Mouse (Mus musculus) liver, embryonic 15.5 days (tissue): Measurements from ENCODE around the gene Hs6st2. TPM values are rescaled to one million over a fixed set of nuclear protein-coding genes. Genes with fewer than 3 reads are reported as not detected.

Source experiments
- ATAC-seq: fragments of 200-750 bp; cut with Nextera tagmentation; 2 replicates; pipeline ENCODE4 v1.8.0; 2017; ENCODE audit warnings: moderate number of reproducible peaks, mild to moderate bottlenecking, moderate library complexity; ENCODE audit not compliant: insufficient read depth
- H3K27ac ChIP-seq: fragments of 300-500 bp; sonication (generic); replicated peaks from 2 replicates; pipeline ENCODE4 v1.5.1; 2015; ENCODE audit warnings: mild to moderate bottlenecking, inconsistent platforms
- H3K27me3 ChIP-seq: fragments of 300-500 bp; sonication (generic); 2 replicates; pipeline ENCODE4 v1.6.1; 2015; ENCODE audit warnings: mild to moderate bottlenecking, inconsistent platforms
- H3K36me3 ChIP-seq: fragments of 300-500 bp; sonication (generic); replicated peaks from 2 replicates; pipeline ENCODE4 v1.6.1; 2015; ENCODE audit warnings: moderate library complexity, mild to moderate bottlenecking, inconsistent platforms
- H3K4me1 ChIP-seq: fragments of 300-500 bp; sonication (generic); replicated peaks from 2 replicates; pipeline ENCODE4 v1.6.1; 2015; ENCODE audit warnings: inconsistent platforms
- H3K4me2 ChIP-seq: fragments of 300-500 bp; sonication (generic); 2 replicates; pipeline ENCODE4 v1.6.1; 2015; ENCODE audit warnings: moderate library complexity, mild to moderate bottlenecking, inconsistent platforms
- H3K4me3 ChIP-seq: fragments of 300-500 bp; sonication (generic); replicated peaks from 2 replicates; pipeline ENCODE4 v1.5.1; 2015; ENCODE audit warnings: mild to moderate bottlenecking, inconsistent platforms
- H3K9ac ChIP-seq: fragments of 300-500 bp; sonication (generic); 2 replicates; pipeline ENCODE4 v1.6.1; 2015; ENCODE audit warnings: moderate library complexity, mild to moderate bottlenecking, inconsistent platforms
- H3K9me3 ChIP-seq: fragments of 300-500 bp; sonication (generic); replicated peaks from 2 replicates; pipeline ENCODE4 v1.6.1; 2016; ENCODE audit warnings: inconsistent platforms
- WGBS: fragments of 180-500 bp; shearing (Covaris S2); methylation state at CpG from one replicate; pipeline ENCODE4 v1.1.7; 2015; ENCODE audit warnings: mixed read lengths; ENCODE audit not compliant: insufficient replicate concordance; 5-methylcytosine and 5-hydroxymethylcytosine counted together
- polyA plus RNA-seq: library from polyadenylated mRNA; unstranded; fragments of >200 nt; fragmentation: Nextera tagmentation; extraction: Ambion mirVana; gene quantifications from 2 replicates; pipeline ENCODE4 v1.2.1, GENCODE M21; 2015

The Hs6st2 gene
- 0.82 and 1.3 TPM in 2 replicates for polyA plus RNA-seq

- Histone ChIP-seq H3K4me2 (peak within 1 kb of the TSS; percentile 51), H3K9me3 (no peaks in the 10 kb centered on the region), H3K9ac (no peak within 1 kb of the TSS), H3K36me3 (no peaks in the 10 kb centered on the region), H3K4me3 (peak within 1 kb of the TSS; percentile 27), H3K4me1 (no peaks in the 10 kb centered on the region), H3K27me3 (peaks cover 61% of the 10 kb centered on the region), H3K27ac (no peak within 1 kb of the TSS)
- no peak for ATAC-seq
- 19% methylated on average over 5 of the region's 5 CpGs for WGBS
Observed at GRCm38 (mm10) chrX:51681756-51682155, at the start of gene Hs6st2. TSS of gene Hs6st2 (minus strand) at chrX:51681856.

- no peaks in the 10 kb centered on the region for H3K36me3 ChIP-seq
- no peak overlapping the region for H3K27ac ChIP-seq
- no peak overlapping the region for H3K4me2 ChIP-seq
- H3K9ac ChIP-seq, result no peak overlapping the region
- no peaks in the 10 kb centered on the region for H3K4me1 ChIP-seq
- H3K4me3 ChIP-seq, result no peak overlapping the region
- 29% methylated on average over 8 of the region's 8 CpGs for WGBS
- no peaks in the 10 kb centered on the region for H3K9me3 ChIP-seq
- no peaks in the 10 kb centered on the region for H3K27me3 ChIP-seq
- ATAC-seq, result no peak
Observed at GRCm38 (mm10) chrX:51714086-51714745, 32.6 kb upstream of the Hs6st2 start.

GRCm38 (mm10) chrX:51712996-51713395, 31.3 kb upstream of the Hs6st2 start:
- H3K4me1 ChIP-seq, result no peaks in the 10 kb centered on the region
- no peak overlapping the region for H3K9ac ChIP-seq
- H3K27ac ChIP-seq, result no peak overlapping the region
- no peak overlapping the region for H3K4me2 ChIP-seq
- H3K9me3 ChIP-seq, result no peaks in the 10 kb centered on the region
- WGBS, result 24% methylated on average over 1 of the region's 1 CpGs
- no peaks in the 10 kb centered on the region for H3K27me3 ChIP-seq
- no peak for ATAC-seq
- H3K4me3 ChIP-seq, result no peak overlapping the region
- no peaks in the 10 kb centered on the region for H3K36me3 ChIP-seq

- 60% methylated on average over 4 of the region's 4 CpGs for WGBS
- Histone ChIP-seq H3K9ac (no peak overlapping the region), H3K36me3 (no peaks in the 10 kb centered on the region), H3K27ac (no peak overlapping the region), H3K27me3 (peaks cover 4% of the 10 kb centered on the region; the same call in 1 of the 2 replicates), H3K4me2 (no peak overlapping the region), H3K9me3 (no peaks in the 10 kb centered on the region), H3K4me3 (no peak overlapping the region), H3K4me1 (no peaks in the 10 kb centered on the region)
- no peak for ATAC-seq
Observed at GRCm38 (mm10) chrX:51702823-51703222, 21.2 kb upstream of the Hs6st2 start.

GRCm38 (mm10) chrX:51699079-51699478, 17.4 kb upstream of the Hs6st2 start:
- no peak for ATAC-seq
- H3K27me3 ChIP-seq, result peaks cover 4% of the 10 kb centered on the region; the same call in 1 of the 2 replicates
- 49% methylated on average over 4 of the region's 4 CpGs for WGBS
- H3K9me3 ChIP-seq, result no peaks in the 10 kb centered on the region
- H3K9ac ChIP-seq, result no peak overlapping the region
- H3K4me1 ChIP-seq, result no peaks in the 10 kb centered on the region
- H3K4me2 ChIP-seq, result no peak overlapping the region
- H3K36me3 ChIP-seq, result no peaks in the 10 kb centered on the region
- H3K27ac ChIP-seq, result no peak overlapping the region
- H3K4me3 ChIP-seq, result no peak overlapping the region

- Histone ChIP-seq H3K27ac (no peak overlapping the region), H3K4me1 (no peaks in the 10 kb centered on the region), H3K36me3 (no peaks in the 10 kb centered on the region), H3K4me2 (no peak overlapping the region), H3K9me3 (no peaks in the 10 kb centered on the region), H3K9ac (no peak overlapping the region), H3K4me3 (no peak overlapping the region), H3K27me3 (peaks cover 26% of the 10 kb centered on the region)
- WGBS, result 37% methylated on average over 6 of the region's 6 CpGs
- peak; percentile 60; the same call in 1 of the 2 replicates for ATAC-seq
Observed at GRCm38 (mm10) chrX:51686048-51686949, 4.6 kb upstream of the Hs6st2 start.

- ATAC-seq, result no peak
- Histone ChIP-seq H3K4me2 (no peak overlapping the region), H3K27me3 (peaks cover 44% of the 10 kb centered on the region), H3K4me3 (no peak overlapping the region), H3K4me1 (no peaks in the 10 kb centered on the region), H3K9me3 (no peaks in the 10 kb centered on the region), H3K9ac (no peak overlapping the region), H3K36me3 (no peaks in the 10 kb centered on the region), H3K27ac (no peak overlapping the region)
- 51% methylated on average over 3 of the region's 3 CpGs for WGBS
Observed at GRCm38 (mm10) chrX:51684336-51685056, 2.8 kb upstream of the Hs6st2 start.

- H3K4me3 ChIP-seq, result peak overlapping the region; percentile 27
- H3K27me3 ChIP-seq, result peaks cover 61% of the 10 kb centered on the region
- H3K4me2 ChIP-seq, result peak overlapping the region; percentile 51
- no peak overlapping the region for H3K9ac ChIP-seq
- WGBS, result 22% methylated on average over 43 of the region's 43 CpGs
- no peak overlapping the region for H3K27ac ChIP-seq
- H3K36me3 ChIP-seq, result no peaks in the 10 kb centered on the region
- H3K9me3 ChIP-seq, result no peaks in the 10 kb centered on the region
- no peaks in the 10 kb centered on the region for H3K4me1 ChIP-seq
- no peak for ATAC-seq
Observed at GRCm38 (mm10) chrX:51681170-51681667, 437 bp downstream of the Hs6st2 start.

GRCm38 (mm10) chrX:51680428-51681169, 1.1 kb downstream of the Hs6st2 start:
- Histone ChIP-seq H3K36me3 (no peaks in the 10 kb centered on the region), H3K27me3 (peaks cover 61% of the 10 kb centered on the region), H3K27ac (no peak overlapping the region), H3K9ac (no peak overlapping the region), H3K4me3 (peak overlapping the region; percentile 27), H3K4me2 (peak overlapping the region; percentile 51), H3K4me1 (no peaks in the 10 kb centered on the region), H3K9me3 (no peaks in the 10 kb centered on the region)
- no peak for ATAC-seq
- WGBS, result 18% methylated on average over 67 of the region's 70 CpGs

GRCm38 (mm10) chrX:51679601-51680427, 1.8 kb downstream of the Hs6st2 start:
- Histone ChIP-seq H3K27me3 (peaks cover 61% of the 10 kb centered on the region), H3K4me3 (peak overlapping the region; percentile 27; the same call in 1 of the 2 replicates), H3K4me2 (peak overlapping the region; percentile 51), H3K9me3 (no peaks in the 10 kb centered on the region), H3K36me3 (no peaks in the 10 kb centered on the region), H3K4me1 (no peaks in the 10 kb centered on the region), H3K9ac (no peak overlapping the region), H3K27ac (no peak overlapping the region)
- WGBS, result 29% methylated on average over 46 of the region's 46 CpGs
- ATAC-seq, result no peak
